Mouse (Mus musculus) ovary, adult 10 weeks (tissue): ENCODE data around the gene Frs2. TPM values are rescaled to one million over a fixed set of nuclear protein-coding genes. Genes with fewer than 3 reads are reported as not detected.

Experiments used
- polyA plus RNA-seq: library from polyadenylated mRNA; stranded (reverse); fragments of 350-450 nt; fragmentation: Illumina TruSeq; extraction: RNeasy Lipid Tissue Mini Kit (QIAGEN cat#74804); gene quantifications from one replicate; pipeline ENCODE4 v1.2.3, GENCODE M21; 2014

The Frs2 gene
- 83.5 TPM for polyA plus RNA-seq

DNA sequence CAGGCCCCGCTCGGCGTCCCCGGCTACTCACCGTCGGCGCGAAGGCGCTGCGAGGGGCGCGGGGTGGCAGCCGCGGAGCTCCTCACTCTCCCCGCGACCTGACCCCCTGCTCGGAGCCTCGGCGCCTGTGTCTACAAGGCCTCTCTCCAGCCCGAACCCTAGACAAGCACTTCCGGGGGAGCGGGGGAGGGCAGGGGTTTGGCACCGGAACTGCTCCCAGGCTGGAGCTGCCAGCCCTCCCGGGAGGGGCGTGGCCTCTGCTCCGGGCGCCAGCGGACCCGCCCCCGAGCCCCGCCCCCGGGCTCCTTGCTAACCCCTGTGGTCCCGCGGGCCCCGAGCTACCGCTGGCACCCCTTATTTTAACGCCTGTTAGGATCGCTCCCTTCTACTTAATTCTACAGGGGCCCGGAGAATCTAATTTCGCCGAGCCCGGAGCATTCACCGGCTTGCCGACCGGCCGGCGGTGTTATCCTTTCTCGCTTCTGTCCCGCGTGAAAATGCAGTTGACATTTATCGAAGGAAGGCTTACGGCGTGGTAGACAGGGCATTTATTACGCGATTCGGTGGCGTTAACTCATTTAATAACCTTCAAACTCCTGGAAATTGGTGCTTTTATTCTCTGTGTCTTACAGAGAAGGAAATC lies at the start of gene Frs2:
Frs2 (minus strand) TSS at position 174 of the 643 bp plus-strand sequence.

DNA sequence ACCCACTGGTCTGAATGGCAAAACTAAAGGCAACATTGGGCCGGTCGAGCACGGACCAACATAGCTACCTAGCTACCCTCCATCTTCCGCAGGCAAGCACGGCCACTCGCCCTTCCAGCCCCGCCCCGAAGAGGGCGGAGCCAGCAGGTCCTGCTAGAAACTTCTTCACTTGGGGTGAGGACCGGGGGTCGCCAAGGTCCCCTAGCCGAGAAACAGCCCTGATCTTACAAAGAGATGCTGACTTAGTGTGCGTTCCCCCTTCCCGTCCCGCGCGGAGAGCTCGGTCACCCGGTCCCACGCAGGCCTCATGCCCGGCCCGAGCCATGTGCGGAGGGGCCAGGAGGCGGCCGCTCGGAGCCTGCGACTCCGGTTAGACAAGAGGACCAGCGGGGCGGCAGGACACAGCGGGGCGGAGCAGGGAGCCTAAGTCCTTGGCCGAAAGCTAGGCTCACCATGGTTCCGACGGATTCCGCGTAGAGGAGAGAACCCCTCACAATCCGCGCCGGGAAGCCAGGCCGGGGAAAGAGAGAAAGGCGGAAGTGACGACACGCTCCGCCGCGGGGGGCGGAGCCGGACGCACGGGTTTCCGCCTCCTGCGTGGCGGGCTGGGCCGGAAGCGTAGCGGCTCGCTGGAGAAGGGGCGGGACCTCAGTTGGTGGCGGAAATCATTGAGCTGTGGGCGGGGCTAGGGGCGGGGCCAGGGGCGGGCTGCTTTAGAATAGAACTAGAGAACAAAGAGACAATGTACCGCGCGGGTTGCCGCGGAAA lies 84.9 kb downstream of the Frs2 start, which contains the start of gene Cct2:
Cct2 (minus strand) TSS at position 561 of the 768 bp plus-strand sequence.

DNA sequence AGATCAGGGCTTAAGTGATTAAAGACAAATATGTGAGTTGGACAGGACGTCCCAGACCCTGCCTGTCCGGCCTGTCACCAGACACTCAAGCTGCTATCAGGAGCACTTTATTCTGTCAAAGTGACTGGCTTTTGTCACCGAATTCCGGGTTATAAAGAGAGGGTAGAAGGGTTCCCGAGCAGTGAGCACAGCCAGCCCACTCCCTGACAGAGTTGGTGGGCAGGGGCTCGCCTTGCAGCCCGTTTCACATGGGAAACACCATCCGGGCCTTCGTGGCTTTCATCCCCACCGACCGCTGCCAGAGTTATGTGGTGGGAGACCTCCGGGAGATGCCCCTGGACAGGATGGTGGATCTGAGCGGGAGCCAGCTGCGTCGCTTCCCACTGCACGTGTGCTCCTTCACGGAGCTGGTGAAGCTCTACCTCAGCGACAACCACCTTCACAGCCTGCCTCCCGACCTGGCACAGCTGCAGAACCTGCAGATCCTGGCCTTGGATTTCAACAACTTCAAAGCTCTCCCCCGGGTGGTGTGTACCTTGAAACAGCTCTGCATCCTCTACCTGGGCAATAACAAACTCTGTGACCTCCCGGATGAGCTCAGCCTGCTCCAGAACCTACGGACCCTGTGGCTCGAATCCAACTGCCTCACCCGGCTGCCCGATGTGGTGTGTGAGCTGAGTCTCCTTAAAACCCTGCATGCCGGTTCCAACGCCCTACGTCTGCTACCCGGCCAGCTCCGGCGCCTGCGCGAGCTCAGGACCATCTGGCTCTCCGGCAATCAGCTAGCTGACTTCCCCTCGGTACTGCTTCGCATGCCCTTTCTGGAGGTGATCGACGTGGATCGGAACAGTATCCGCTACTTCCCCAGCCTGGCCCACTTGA lies 102.9 kb downstream of the Frs2 start, which contains the start of gene Lrrc10:
Lrrc10 (plus strand) TSS at position 167 of the 882 bp plus-strand sequence.

Other genes with a start within 250 kb of the Frs2 start
- 13.4 TPM for gene Rab3ip, start 197.8 kb downstream of the Frs2 start, polyA plus RNA-seq
- gene Gm10271, start 175.9 kb downstream of the Frs2 start, polyA plus RNA-seq: not detected
- not detected for gene Best3, start 162.2 kb downstream of the Frs2 start, polyA plus RNA-seq
- gene Lrrc10, start 103.2 kb downstream of the Frs2 start, polyA plus RNA-seq: not detected
- 381 TPM for gene Cct2, start 84.7 kb downstream of the Frs2 start, polyA plus RNA-seq
- 79.7 TPM for gene Yeats4, start 76.0 kb upstream of the Frs2 start, polyA plus RNA-seq
- gene 9530003J23Rik, start 90.2 kb upstream of the Frs2 start, polyA plus RNA-seq: not detected
- gene Lyz2, start 133.8 kb upstream of the Frs2 start, polyA plus RNA-seq: 215 TPM
- 2.1 TPM for gene Lyz1, start 144.3 kb upstream of the Frs2 start, polyA plus RNA-seq
- 146 TPM for gene Cpsf6, start 231.5 kb upstream of the Frs2 start, polyA plus RNA-seq